Mouse (Mus musculus) C2C12 (cell line): Measurements from ENCODE around the gene Ddhd1. TPM values are rescaled to one million over a fixed set of nuclear protein-coding genes. Genes with fewer than 3 reads are reported as not detected.

Source experiments
- H3K27me3 ChIP-seq: one replicate; pipeline ENCODE4 v1.6.1; 2011; ENCODE audit not compliant: control insufficient read depth, insufficient read depth, insufficient read length
- H3K36me3 ChIP-seq: one replicate; pipeline ENCODE4 v1.6.1; 2011; ENCODE audit not compliant: control insufficient read depth, insufficient read depth
- H3K4me3 ChIP-seq: one replicate; pipeline ENCODE4 v1.5.1; 2011; ENCODE audit warnings: mild to moderate bottlenecking, control low read depth; ENCODE audit not compliant: poor library complexity, insufficient read depth, severe bottlenecking
- H3K79me2 ChIP-seq: one replicate; pipeline ENCODE4 v1.6.1; 2011; ENCODE audit not compliant: control insufficient read depth, insufficient read depth
- H3K79me3 ChIP-seq: one replicate; pipeline ENCODE4 v1.6.1; 2011; ENCODE audit warnings: low read depth, control low read depth
- H3ac ChIP-seq: one replicate; pipeline ENCODE3; 2011; ENCODE audit warnings: low read depth; ENCODE audit not compliant: control insufficient read depth, insufficient read length
- CEBPB ChIP-seq: IDR thresholded peaks from one replicate; pipeline ENCODE4 v1.6.1; 2011; ENCODE audit warnings: low read depth, mild to moderate bottlenecking, control low read depth, moderate library complexity
- CTCF ChIP-seq: IDR thresholded peaks from one replicate; pipeline ENCODE4 v1.5.1; 2011; ENCODE audit not compliant: control insufficient read depth, insufficient read depth, insufficient read length
- FOSL1 ChIP-seq: IDR thresholded peaks from one replicate; pipeline ENCODE4 v1.8.0; 2011; ENCODE audit warnings: mild to moderate bottlenecking, low read length; ENCODE audit not compliant: poor library complexity, insufficient read depth, severe bottlenecking
- MAX ChIP-seq: IDR thresholded peaks from one replicate; pipeline ENCODE4 v1.6.1; 2011; ENCODE audit warnings: mild to moderate bottlenecking, control low read depth
- MYOD1 ChIP-seq: IDR thresholded peaks from one replicate; pipeline ENCODE4 v1.6.1; 2011; ENCODE audit warnings: low read depth; ENCODE audit not compliant: control insufficient read depth, insufficient read length
- MYOG ChIP-seq: IDR thresholded peaks from one replicate; pipeline ENCODE4 v1.6.1; 2011; ENCODE audit not compliant: control insufficient read depth, insufficient read length; ENCODE audit errors: extremely low read depth
- USF1 ChIP-seq: IDR thresholded peaks from one replicate; pipeline ENCODE4 v1.6.1; 2011; ENCODE audit warnings: low read depth, mild to moderate bottlenecking, control low read depth, moderate library complexity
- polyA plus RNA-seq: library from polyadenylated mRNA; unstranded; fragments of >200 nt; fragmentation: generic; extraction: Trizol; gene quantifications from one replicate; pipeline ENCODE4 v1.2.1, GENCODE M21; 2012; ENCODE audit warnings: missing spikeins

Ddhd1 gene
- polyA plus RNA-seq, 1 experiment: 6.4 TPM

DNA sequence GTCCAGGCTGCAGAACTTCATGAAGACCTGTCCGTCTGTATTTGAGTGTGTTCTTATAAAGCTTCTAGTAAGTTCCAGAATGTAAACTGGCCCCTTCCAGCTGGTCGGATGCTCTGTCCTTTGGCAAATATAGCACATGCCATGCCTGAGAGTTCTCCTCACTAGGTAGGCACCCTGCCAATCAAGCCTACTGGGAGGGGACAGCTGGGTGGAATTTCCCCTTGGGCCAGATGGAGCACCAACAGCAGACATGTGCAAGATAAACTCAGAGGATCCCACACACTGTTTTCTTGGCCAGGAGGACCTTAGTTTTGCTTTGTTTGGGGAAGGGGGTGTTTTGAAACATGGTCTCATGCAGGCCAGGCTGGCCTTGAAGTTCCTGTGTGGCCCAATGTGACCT lies 104.1 kb downstream of the Ddhd1 start:
- no peak for TF ChIP-seq MYOG
- TF ChIP-seq CEBPB: no peak
- TF ChIP-seq MYOD1: no peak
- no peak for TF ChIP-seq CTCF
- TF ChIP-seq FOSL1: no peak
- TF ChIP-seq USF1: no peak
- no peak for TF ChIP-seq MAX
- H3ac ChIP-seq: no peak overlapping the region
- H3K79me2 ChIP-seq: no peaks in the 10 kb centered on the region
- H3K27me3 ChIP-seq: no peaks in the 10 kb centered on the region
- H3K36me3 ChIP-seq: no peaks in the 10 kb centered on the region
- H3K79me3 ChIP-seq: no peaks in the 10 kb centered on the region
- no peak overlapping the region for H3K4me3 ChIP-seq

DNA sequence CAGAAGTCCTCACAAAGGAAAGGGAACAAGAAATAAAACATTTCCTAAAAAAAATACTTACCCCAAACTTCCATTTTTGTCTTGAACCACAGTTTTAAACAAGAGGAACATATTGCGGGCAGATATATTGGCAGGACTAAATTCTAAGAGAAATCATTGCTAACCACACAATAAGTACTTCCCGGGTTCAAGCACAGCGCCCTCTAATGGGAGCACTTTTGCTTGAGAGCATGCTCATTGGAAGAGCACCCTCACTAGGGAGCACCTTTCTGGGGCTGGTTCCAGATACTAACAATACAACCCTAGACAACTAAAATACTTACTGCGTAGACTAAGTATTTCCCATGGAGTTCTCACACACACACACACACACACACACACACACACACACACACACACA lies 105.5 kb downstream of the Ddhd1 start:
- Histone ChIP-seq H3K27me3 (no peaks in the 10 kb centered on the region), H3K79me3 (no peaks in the 10 kb centered on the region), H3K79me2 (no peaks in the 10 kb centered on the region), H3K4me3 (no peak overlapping the region), H3K36me3 (no peaks in the 10 kb centered on the region), H3ac (no peak overlapping the region)
- no peak for TF ChIP-seq CEBPB
- no peak for TF ChIP-seq MAX
- TF ChIP-seq USF1: no peak
- no peak for TF ChIP-seq CTCF
- no peak for TF ChIP-seq FOSL1
- no peak for TF ChIP-seq MYOG
- TF ChIP-seq MYOD1: no peak

DNA sequence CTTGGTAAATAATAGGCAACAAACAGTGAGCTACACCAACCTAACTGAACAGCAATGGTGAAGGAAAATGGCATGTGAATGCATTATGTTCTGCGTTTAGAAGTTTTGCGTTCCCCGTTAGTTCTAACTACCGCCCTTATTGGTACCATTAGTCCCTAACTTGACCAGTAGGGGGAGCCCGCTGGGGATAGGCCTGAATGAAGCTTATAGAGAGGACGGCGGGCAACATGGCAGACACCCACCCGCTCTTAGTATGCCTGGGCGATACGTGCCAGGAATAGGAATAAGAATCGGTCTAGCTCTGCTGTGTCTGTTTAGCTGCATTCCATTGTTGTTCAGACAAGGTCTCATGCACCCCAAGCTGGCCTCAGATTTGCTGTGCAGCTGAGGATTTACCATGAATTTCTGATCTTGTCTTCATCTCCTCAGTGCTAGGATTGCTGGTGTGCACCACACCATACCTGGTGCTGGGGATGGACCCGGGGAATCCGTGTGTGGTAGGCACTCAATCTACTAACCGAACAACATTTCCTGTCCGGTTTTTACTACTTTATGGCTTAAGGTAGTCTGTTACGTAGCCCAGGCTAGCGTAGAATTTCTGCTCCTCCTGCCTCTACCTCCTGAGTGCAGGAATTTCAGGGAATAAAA lies 106.7 kb downstream of the Ddhd1 start:
- Histone ChIP-seq H3K36me3 (no peaks in the 10 kb centered on the region), H3K79me3 (no peaks in the 10 kb centered on the region), H3K27me3 (no peaks in the 10 kb centered on the region), H3ac (no peak overlapping the region), H3K79me2 (no peaks in the 10 kb centered on the region), H3K4me3 (no peak overlapping the region)
- TF ChIP-seq MYOG (no peak), CEBPB (no peak), MAX (no peak), CTCF (no peak), USF1 (no peak), FOSL1 (no peak), MYOD1 (no peak)

DNA sequence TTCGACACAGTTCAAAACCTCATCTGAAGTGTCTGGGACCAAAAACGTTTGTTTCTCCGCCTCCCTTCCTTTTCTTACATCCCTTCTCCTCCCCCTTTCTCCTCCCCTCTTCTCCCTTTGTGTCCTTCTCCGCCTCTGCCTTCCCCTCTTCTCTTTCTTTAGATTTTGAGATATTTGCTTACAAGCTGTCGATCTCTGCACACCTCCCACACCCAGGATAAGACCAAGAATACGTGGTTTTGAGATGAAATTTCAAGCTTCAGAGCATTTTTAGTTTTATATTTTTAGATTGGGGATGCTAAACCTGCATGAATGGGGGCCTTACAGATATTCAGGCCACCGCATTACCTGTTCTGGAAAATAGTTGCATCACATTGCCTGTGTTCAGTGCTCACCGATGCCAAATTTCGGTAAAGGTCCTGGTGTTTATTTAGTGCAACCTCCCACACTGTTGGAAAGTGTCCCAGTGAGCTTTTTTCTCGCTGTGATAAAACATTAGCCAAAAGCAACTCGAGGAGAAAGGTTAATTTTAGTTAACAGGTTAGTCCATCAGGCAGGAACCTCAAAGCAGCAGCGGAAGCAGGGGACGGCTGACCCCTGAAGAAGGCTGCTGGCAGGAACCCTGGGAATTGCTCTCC lies 107.8 kb downstream of the Ddhd1 start:
- TF ChIP-seq MYOG (no peak), USF1 (no peak), MYOD1 (no peak)

DNA sequence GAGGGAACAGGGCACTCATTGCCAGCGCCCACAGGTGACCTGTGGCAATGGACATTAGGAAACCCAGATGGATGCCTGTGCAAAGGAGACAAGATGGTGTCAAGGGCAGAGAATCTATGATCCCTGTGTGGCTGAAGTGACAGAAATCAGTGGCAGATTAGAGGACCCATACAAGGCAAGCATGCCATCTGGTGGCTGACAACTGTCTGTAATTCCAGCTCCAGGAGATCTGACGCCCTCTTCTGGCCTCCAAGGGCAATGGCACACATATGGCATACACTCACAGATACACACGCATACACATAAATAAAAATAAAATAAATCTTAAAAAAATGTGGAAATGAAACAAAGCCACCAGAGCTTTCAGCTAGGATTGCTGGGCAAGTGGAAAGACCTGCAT lies 109.8 kb downstream of the Ddhd1 start:
- Histone ChIP-seq H3ac (no peak overlapping the region), H3K27me3 (no peaks in the 10 kb centered on the region), H3K4me3 (no peak overlapping the region), H3K36me3 (no peaks in the 10 kb centered on the region), H3K79me2 (no peaks in the 10 kb centered on the region), H3K79me3 (no peaks in the 10 kb centered on the region)
- no peak for TF ChIP-seq FOSL1
- TF ChIP-seq CEBPB: no peak
- TF ChIP-seq USF1: no peak
- TF ChIP-seq MAX: no peak
- TF ChIP-seq CTCF: no peak
- TF ChIP-seq MYOG: no peak
- TF ChIP-seq MYOD1: no peak

More for the DNA sequence above, 107.8 kb downstream of the Ddhd1 start:
- Histone ChIP-seq H3K79me2 (no peaks in the 10 kb centered on the region), H3K4me3 (no peak overlapping the region), H3K36me3 (no peaks in the 10 kb centered on the region), H3K27me3 (no peaks in the 10 kb centered on the region), H3ac (no peak overlapping the region), H3K79me3 (no peaks in the 10 kb centered on the region)

DNA sequence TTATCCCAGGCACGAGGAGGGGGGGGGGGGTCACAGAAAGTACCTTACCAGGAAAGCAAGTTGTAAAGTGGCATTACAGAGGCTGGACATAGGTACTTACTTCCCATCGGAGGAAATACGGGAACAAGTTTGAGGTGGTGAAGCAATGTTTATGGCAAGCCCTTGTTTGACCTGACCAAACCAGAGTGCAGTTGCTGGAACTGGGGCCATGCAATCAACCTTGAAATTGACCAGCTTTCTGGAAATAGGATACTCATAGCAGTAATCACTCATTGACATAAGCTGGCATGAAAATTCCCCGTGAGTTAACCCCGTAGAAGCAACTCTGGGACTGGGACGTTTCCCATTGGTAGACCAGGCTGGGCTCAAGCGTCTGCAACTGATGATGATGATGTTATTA lies 113.0 kb downstream of the Ddhd1 start:
- Histone ChIP-seq H3K27me3 (no peaks in the 10 kb centered on the region), H3ac (no peak overlapping the region), H3K4me3 (no peak overlapping the region), H3K36me3 (no peaks in the 10 kb centered on the region), H3K79me3 (no peaks in the 10 kb centered on the region), H3K79me2 (no peaks in the 10 kb centered on the region)
- TF ChIP-seq MAX (no peak), CEBPB (no peak), CTCF (no peak)
